Mouse (Mus musculus) erythroblast, embryonic 14.5 days (primary cell): Measurements from ENCODE around the gene Kri1.

Experiments used
- GATA1 ChIP-seq: IDR thresholded peaks from 2 replicates; pipeline ENCODE4 v1.6.1; 2012; ENCODE audit warnings: low read length, inconsistent platforms, mixed read lengths
- TAL1 ChIP-seq: IDR thresholded peaks from 3 replicates; pipeline ENCODE4 v1.6.1; 2012; ENCODE audit warnings: low read length, inconsistent platforms, mixed read lengths

DNA sequence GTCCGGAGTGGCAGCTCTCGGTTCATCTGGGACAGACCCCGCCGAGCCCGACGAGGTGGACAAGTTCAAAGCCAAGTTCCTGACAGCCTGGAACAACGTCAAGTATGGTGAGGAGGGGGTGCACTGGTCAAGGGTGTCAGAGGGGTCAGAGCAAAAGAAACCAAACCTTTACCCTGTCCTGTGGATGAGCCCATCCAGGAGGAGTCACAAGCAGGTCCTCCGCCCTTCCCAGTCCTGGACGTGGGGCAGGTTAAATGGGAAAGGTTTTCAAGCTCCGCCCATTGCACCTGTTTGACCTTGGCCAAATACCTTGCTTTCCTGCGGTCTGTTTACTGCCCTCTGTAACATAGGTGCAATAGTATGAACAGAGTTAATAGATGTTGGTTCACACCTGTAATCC is 22.2 kb downstream of the Kri1 start:
- TF ChIP-seq GATA1 (no peak), TAL1 (no peak)
